Mouse (Mus musculus): ENCODE data around the gene Arih1.

- TF ChIP-seq EP300 (IDR thresholded peaks at IDR 0.05; ENCODE audit: low read depth), result no peak
- TF ChIP-seq CTCF (IDR thresholded peaks at IDR 0.05; ENCODE audit: low read depth), result no peak
Observed at GRCm38 (mm10) chr9:59433729-59434128, 52.7 kb downstream of the Arih1 start.
